Mouse (Mus musculus) G1E (cell line): Measurements from ENCODE around the gene Fyb. TPM values are rescaled to one million over a fixed set of nuclear protein-coding genes. Genes with fewer than 3 reads are reported as not detected.
A peak's percentile ranks its signal among the peaks of the same experiment; 100 is the strongest.

Experiments
- ATAC-seq: 2 replicates; pipeline ENCODE4 v1.8.0; 2016; ENCODE audit warnings: mild to moderate bottlenecking; ENCODE audit not compliant: insufficient number of reproducible peaks, poor library complexity, low FRiP score, severe bottlenecking; ENCODE audit errors: extremely low read depth
- DNase-seq: peaks from one replicate; pipeline ENCODE4 v3.0.0; 2012; ENCODE audit warnings: low spot score
- H3K27me3 ChIP-seq: 2 replicates; pipeline ENCODE4 v1.6.1; 2012; ENCODE audit warnings: mild to moderate bottlenecking, low read length, inconsistent platforms; ENCODE audit not compliant: insufficient read depth
- H3K36me3 ChIP-seq: replicated peaks from 2 replicates; pipeline ENCODE3; 2012; ENCODE audit warnings: mild to moderate bottlenecking, inconsistent platforms
- H3K4me1 ChIP-seq: 2 replicates; pipeline ENCODE4 v1.6.1; 2012; ENCODE audit warnings: low read depth, low read length, inconsistent platforms, mixed read lengths; ENCODE audit not compliant: insufficient read depth
- H3K4me3 ChIP-seq: 2 replicates; pipeline ENCODE4 v1.5.1; 2012; ENCODE audit warnings: low read depth, mild to moderate bottlenecking, inconsistent platforms, low read length, moderate library complexity, mixed read lengths
- H3K9me3 ChIP-seq: replicated peaks from 2 replicates; pipeline ENCODE4 v1.6.1; 2012; ENCODE audit warnings: inconsistent platforms
- CTCF ChIP-seq: IDR thresholded peaks from 2 replicates; pipeline ENCODE4 v1.5.1; 2012; ENCODE audit warnings: low read depth, low read length, inconsistent platforms, mixed read lengths
- GATA1 ChIP-seq: IDR thresholded peaks from 2 replicates; pipeline ENCODE4 v1.6.1; 2012; ENCODE audit warnings: borderline replicate concordance, low read length, inconsistent platforms, mixed read lengths
- GATA2 ChIP-seq: IDR thresholded peaks from 2 replicates; pipeline ENCODE4 v1.6.1; 2012; ENCODE audit warnings: low read depth, low read length, inconsistent platforms, borderline replicate concordance
- POLR2AphosphoS5 ChIP-seq: IDR thresholded peaks from 2 replicates; pipeline ENCODE4 v1.6.1; 2012; ENCODE audit warnings: low read depth, low read length, inconsistent platforms; ENCODE audit not compliant: insufficient replicate concordance
- TAL1 ChIP-seq: conservative IDR thresholded peaks from 2 replicates; pipeline ENCODE4 v1.6.1; 2012; ENCODE audit warnings: low read depth, low read length, inconsistent platforms, mixed read lengths
- polyA plus RNA-seq: library from polyadenylated mRNA; stranded (reverse); fragments of >175 nt; gene quantifications from 2 replicates; pipeline ENCODE4 v1.2.3, GENCODE M21; 2012
- total RNA-seq, 2 experiments: library from RNA; stranded (forward) in 1 of 2; stranded (reverse) in 1 of 2; fragments of 200-1000 nt in 1 of 2; fragments of >200 nt in 1 of 2; fragmentation: Nextera tagmentation in 1 of 2; gene quantifications; 2 replicates each; pipeline ENCODE4 v1.2.3; 2014 to 2017

The Fyb gene
- total and polyA plus RNA-seq, 3 experiments = 126 to 1,103 (median 317) TPM

DNA sequence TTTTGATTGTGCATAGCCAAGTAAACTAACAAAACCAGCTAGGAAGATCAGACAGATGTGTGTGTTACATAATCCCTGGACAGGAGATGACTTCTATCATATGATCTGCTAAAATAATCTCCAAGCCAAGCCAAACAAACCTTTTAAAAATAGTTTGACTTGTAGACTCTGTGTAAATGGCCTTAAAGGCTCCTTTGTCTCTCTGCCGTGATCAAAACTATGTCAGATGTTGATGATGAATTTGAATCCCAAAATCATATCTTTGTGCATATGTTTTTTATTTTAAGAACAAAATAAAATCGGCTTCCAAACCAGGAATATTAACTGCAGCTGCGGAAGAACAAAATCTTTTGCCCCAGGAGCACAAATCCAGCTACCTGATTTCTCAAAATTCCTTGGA, 64.9 kb downstream of the Fyb start:
- no peaks in the 10 kb centered on the region for H3K9me3 ChIP-seq
- peaks cover 47% of the 10 kb centered on the region for H3K36me3 ChIP-seq
- TF ChIP-seq POLR2AphosphoS5 (no peak), CTCF (no peak), GATA2 (no peak), GATA1 (no peak), TAL1 (no peak)
- H3K4me1 ChIP-seq = peaks cover 78% of the 10 kb centered on the region
- H3K27me3 ChIP-seq = no peaks in the 10 kb centered on the region
- no peak overlapping the region for H3K4me3 ChIP-seq
- DNase-seq (no peak), ATAC-seq (no peak)

DNA sequence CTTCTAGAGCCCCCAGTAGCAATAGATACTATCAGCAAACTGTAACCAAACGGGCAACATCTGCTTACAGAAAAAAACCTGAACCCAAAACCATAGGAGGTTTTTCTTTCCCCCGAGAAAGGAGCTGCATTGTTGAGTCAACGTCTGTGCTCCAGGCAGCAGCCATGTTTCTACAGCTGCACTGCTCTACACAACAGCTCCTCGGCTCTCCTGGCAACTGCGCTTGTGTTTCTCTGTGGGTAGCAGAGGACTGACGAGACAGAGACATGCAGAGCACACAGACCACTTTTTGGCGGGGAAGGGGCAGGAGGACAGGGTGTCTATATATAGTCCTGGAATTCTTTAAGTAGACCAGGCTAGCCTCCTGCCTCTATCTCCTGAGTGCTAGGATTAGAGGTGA, 65.5 kb downstream of the Fyb start:
- Histone ChIP-seq H3K4me1 (peaks cover 80% of the 10 kb centered on the region), H3K4me3 (peak overlapping the region; percentile 48; the same call in 1 of the 2 replicates), H3K36me3 (peaks cover 42% of the 10 kb centered on the region), H3K9me3 (no peaks in the 10 kb centered on the region), H3K27me3 (no peaks in the 10 kb centered on the region)
- TF ChIP-seq GATA2 (no peak), GATA1 (no peak), TAL1 (no peak), POLR2AphosphoS5 (no peak), CTCF (no peak)
- ATAC-seq (0 out of 2 replicates have a peak, but pooled peaks have one; percentile 3), DNase-seq (no peak)

DNA sequence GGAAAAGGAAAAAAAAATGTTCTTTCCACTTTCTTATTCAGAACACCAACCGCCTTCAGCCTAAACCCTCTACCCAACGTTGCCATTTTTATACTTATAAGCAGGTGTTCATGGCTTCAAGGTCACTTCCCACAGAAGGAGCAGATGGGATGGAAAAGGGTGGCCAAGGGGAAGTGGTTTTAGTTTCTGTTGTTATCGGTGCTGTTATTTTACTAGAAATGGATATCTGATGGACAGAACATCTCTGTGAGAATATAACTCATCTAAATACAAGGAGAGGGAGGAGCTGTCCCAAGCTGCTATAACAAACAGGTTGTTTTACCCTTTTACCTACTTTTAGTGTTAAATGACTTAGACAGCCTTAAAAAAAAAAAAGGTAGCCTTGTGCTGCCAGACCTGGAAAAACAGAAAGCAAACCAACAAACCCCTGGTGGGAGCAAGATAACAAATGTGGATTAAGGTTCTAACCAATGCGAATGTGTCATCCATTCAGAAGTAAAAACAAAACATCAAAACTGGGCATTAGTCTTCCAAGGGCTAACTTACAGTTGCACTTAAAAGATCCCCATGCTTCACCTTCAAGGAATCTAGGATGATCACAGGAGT, 68.3 kb downstream of the Fyb start:
- no peak for ATAC-seq
- Histone ChIP-seq H3K9me3 (no peaks in the 10 kb centered on the region), H3K27me3 (no peaks in the 10 kb centered on the region), H3K4me3 (no peak overlapping the region; the same call in 1 of the 2 replicates), H3K4me1 (peaks cover 80% of the 10 kb centered on the region), H3K36me3 (peaks cover 36% of the 10 kb centered on the region)
- no peak for DNase-seq
- TF ChIP-seq GATA2 (no peak), GATA1 (no peak), POLR2AphosphoS5 (no peak), TAL1 (0 out of 2 replicates have a peak, but pooled peaks have one; percentile 8)

DNA sequence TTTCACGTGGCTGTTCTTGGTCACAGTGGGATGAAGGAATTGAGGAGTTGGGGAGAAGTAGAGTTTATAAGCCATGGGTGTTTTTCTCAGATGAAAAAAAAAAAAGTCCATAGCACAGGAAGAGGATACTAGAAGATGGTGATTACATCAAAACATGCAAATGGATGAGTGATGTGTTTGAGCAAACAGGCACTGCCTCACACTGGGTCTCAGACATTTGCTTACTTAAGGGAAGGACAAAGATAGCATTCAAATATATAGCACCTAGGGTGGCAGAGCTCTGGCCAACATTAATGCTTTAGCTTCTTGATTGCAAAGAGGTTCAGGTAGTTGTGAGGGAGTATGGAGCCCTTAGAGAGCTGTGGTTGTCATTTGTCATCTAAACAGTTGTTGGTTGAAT, 68.9 kb downstream of the Fyb start:
- H3K36me3 ChIP-seq = peaks cover 33% of the 10 kb centered on the region
- no peaks in the 10 kb centered on the region for H3K9me3 ChIP-seq
- H3K27me3 ChIP-seq = no peaks in the 10 kb centered on the region
- H3K4me1 ChIP-seq = peaks cover 80% of the 10 kb centered on the region
- no peak for TF ChIP-seq GATA1
- no peak for TF ChIP-seq CTCF
- no peak for TF ChIP-seq POLR2AphosphoS5
- TF ChIP-seq TAL1 = no peak
- no peak for TF ChIP-seq GATA2
- ATAC-seq = no peak
- peak overlapping the region; percentile 36; the same call in 1 of the 2 replicates for H3K4me3 ChIP-seq
- DNase-seq = no peak

- no peak for TF ChIP-seq GATA2
- peak; percentile 45 for TF ChIP-seq TAL1
- H3K4me3 ChIP-seq = peak overlapping the region; percentile 57; the same call in 1 of the 2 replicates
Measured at GRCm38 (mm10) chr15:6592561-6593253, 70.1 kb downstream of the Fyb start.

GRCm38 (mm10) chr15:6593254-6593623, 70.6 kb downstream of the Fyb start:
- peaks cover 32% of the 10 kb centered on the region for H3K36me3 ChIP-seq
- TF ChIP-seq GATA1 (no peak), POLR2AphosphoS5 (no peak), TAL1 (no peak), CTCF (no peak), GATA2 (no peak)
- H3K27me3 ChIP-seq = no peaks in the 10 kb centered on the region
- peaks cover 83% of the 10 kb centered on the region for H3K4me1 ChIP-seq
- H3K4me3 ChIP-seq = no peak overlapping the region; the same call in 1 of the 2 replicates
- DNase-seq (no peak), ATAC-seq (no peak)
- no peaks in the 10 kb centered on the region for H3K9me3 ChIP-seq

More at GRCm38 (mm10) chr15:6592561-6593253, 70.1 kb downstream of the Fyb start:
- DNase-seq = no peak
- Histone ChIP-seq H3K36me3 (peaks cover 34% of the 10 kb centered on the region), H3K27me3 (no peaks in the 10 kb centered on the region), H3K9me3 (no peaks in the 10 kb centered on the region), H3K4me1 (peaks cover 83% of the 10 kb centered on the region)
- peak; percentile 73 for ATAC-seq
